Mouse (Mus musculus): ENCODE measurements around the gene Abl2. TPM values are rescaled to one million over a fixed set of nuclear protein-coding genes. Genes with fewer than 3 reads are reported as not detected.

Gene Abl2
- polyA plus RNA-seq, 1 experiment from 2014 or later, result 6.6 TPM

DNA sequence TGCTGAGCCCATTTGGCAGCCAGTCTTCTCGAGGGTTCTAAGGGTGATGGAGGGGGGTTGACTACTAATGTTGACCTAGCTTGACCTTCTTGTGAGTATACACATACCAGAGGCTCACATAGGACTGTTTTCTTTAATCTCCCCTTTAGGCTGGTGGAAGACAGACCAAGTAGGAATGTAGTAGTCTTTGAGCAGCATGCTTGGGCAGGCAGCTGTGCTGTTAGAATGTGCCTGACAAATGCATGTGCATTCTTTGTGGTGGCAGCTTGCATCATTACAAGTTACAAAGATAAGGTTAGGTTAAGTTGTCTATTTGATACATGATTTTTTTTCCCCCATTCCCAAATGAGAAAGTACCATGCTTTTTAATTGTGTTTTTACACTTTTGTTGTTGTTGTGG is 31.8 kb downstream of the Abl2 start:
- H3K36me3 ChIP-seq (replicated peaks), result no peaks in the 10 kb centered on the region
- no peaks in the 10 kb centered on the region for H3K27me3 ChIP-seq
- ATAC-seq (ENCODE audit: low FRiP score), result no peak
- 0 out of 2 replicates have a peak, but pooled peaks cover 3% of the 10 kb centered on the region for H3K9me3 ChIP-seq
- no peaks in the 10 kb centered on the region for H3K4me1 ChIP-seq
- WGBS, result 47% methylated on average over 1 of the region's 1 CpGs
- H3K4me3 ChIP-seq (replicated peaks), result no peak overlapping the region
- no peak overlapping the region for H3K27ac ChIP-seq
- H3K4me2 ChIP-seq, result no peak overlapping the region
- no peak overlapping the region for H3K9ac ChIP-seq

DNA sequence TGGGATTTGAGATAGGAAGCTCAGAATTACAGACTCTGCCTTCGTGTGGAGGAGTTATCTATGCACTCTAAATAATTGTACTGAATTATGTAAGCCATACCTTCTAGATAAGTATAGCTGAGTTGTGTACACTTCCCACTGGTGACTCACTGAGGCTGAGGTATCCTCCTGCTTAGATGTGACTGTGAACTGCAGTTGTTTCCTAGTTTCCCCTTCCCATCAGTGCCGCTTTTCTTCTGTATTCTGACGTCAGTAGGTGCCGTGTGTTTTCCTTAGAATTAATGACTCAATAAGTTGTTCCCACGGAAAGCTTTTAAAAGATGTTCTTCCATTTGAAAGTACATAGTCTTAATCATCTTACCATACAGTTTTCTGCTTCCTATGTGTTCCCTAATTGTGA is 34.7 kb downstream of the Abl2 start:
- H3K9ac ChIP-seq, result no peak overlapping the region
- H3K4me3 ChIP-seq (replicated peaks), result no peak overlapping the region
- H3K4me1 ChIP-seq, result no peaks in the 10 kb centered on the region
- no peak overlapping the region for H3K4me2 ChIP-seq
- no peak overlapping the region for H3K27ac ChIP-seq
- H3K9me3 ChIP-seq, result 0 out of 2 replicates have a peak, but pooled peaks cover 3% of the 10 kb centered on the region
- H3K36me3 ChIP-seq (replicated peaks), result no peaks in the 10 kb centered on the region
- no peak for ATAC-seq (ENCODE audit: low FRiP score)
- WGBS, result 93% methylated on average over 5 of the region's 5 CpGs
- no peaks in the 10 kb centered on the region for H3K27me3 ChIP-seq

DNA sequence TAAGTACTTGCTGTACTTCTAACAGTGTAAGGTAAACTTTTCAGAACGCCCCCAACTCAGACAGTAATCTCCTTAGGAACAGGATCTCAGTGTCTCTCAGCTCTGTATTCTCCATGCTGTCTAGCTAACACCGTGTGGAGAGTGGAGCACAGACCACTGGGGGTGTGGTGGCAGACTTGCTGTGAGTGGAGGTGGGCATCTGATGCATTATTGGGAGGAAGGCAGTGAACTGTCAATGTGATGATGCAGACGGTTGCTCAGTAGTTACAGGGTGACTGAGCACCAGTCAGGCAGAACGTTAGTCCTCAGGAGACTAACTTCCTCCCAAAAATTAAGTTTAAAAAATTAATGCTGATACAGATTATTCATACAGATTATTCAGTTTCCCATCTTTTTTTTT is 38.5 kb downstream of the Abl2 start:
- 84% methylated on average over 4 of the region's 4 CpGs for WGBS
- no peak overlapping the region for H3K9ac ChIP-seq
- ATAC-seq (ENCODE audit: low FRiP score), result 0 out of 2 replicates have a peak, but pooled peaks have one; percentile 27
- H3K4me2 ChIP-seq, result no peak overlapping the region
- no peak overlapping the region for H3K4me3 ChIP-seq (replicated peaks)
- H3K27me3 ChIP-seq, result no peaks in the 10 kb centered on the region
- no peaks in the 10 kb centered on the region for H3K36me3 ChIP-seq (replicated peaks)
- H3K4me1 ChIP-seq, result no peaks in the 10 kb centered on the region
- H3K9me3 ChIP-seq, result no peaks in the 10 kb centered on the region
- H3K27ac ChIP-seq, result no peak overlapping the region

DNA sequence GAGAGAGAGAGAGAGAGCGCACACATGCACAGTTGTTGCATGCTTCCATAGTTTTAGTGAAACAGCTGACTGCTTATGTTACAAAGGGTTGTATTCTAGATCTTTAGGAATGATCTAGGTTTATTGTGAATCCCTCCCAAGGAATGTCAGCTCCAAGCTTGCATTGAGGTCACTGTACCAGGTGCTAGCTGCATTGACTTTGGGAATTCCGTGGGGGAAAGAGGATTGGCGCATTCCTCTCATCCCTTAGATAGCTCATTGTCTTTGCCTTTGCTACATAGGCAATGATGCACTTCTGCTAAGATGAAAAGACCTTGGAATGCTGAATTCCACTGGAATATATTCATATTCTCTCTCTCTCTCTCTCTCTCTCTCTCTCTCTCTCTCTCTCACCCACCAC is 44.0 kb downstream of the Abl2 start:
- WGBS, result 88% methylated on average over 3 of the region's 3 CpGs
- Histone ChIP-seq H3K9ac (no peak overlapping the region), H3K4me2 (no peak overlapping the region), H3K27me3 (no peaks in the 10 kb centered on the region), H3K27ac (no peak overlapping the region), H3K36me3 (replicated peaks) (no peaks in the 10 kb centered on the region), H3K4me1 (no peaks in the 10 kb centered on the region), H3K4me3 (replicated peaks) (no peak overlapping the region), H3K9me3 (no peaks in the 10 kb centered on the region)
- ATAC-seq (ENCODE audit: low FRiP score), result no peak

DNA sequence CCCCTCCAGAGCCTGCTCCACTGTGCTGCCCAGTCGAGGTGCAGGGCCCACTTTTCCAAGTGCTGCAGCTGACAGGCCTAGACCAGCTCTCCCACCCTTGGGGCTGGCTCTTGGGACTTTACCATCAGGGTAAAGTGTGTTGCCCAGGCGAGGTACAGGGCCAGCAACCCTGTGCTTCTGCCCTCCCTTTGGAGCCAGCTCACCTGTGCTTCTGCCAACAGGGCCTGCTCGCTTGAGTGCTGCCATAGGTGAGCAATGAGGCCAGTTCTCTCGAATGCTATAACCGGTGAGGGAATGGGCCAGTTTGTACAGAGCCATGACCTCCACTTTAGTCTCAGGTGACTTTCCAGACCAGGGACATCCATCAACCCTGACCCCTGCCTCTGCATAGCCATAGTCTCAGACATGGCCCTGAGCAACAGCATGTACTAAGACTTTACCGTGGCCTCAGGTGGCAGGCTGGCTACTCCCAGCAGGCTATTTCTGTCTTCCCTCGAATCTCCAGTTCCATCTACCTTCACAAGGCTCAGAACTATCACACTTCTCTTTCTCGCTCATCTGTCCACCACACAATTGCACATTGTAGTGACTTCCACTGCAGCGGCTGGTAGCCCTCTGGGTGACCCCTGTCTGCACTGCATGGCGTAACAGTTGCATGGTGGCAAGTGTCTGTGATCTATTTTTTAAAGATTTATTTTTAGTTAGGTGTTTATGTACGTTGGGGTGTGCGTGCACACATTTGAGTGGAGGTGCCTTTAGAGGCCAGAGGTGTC is 46.7 kb downstream of the Abl2 start:
- H3K27me3 ChIP-seq, result no peaks in the 10 kb centered on the region
- H3K4me3 ChIP-seq (replicated peaks), result no peak overlapping the region
- H3K4me1 ChIP-seq, result peaks cover 9% of the 10 kb centered on the region
- 83% methylated on average over 12 of the region's 12 CpGs for WGBS
- no peaks in the 10 kb centered on the region for H3K9me3 ChIP-seq
- H3K36me3 ChIP-seq (replicated peaks), result no peaks in the 10 kb centered on the region
- H3K27ac ChIP-seq, result no peak overlapping the region
- H3K4me2 ChIP-seq, result no peak overlapping the region
- ATAC-seq (ENCODE audit: low FRiP score), result no peak
- no peak overlapping the region for H3K9ac ChIP-seq

DNA sequence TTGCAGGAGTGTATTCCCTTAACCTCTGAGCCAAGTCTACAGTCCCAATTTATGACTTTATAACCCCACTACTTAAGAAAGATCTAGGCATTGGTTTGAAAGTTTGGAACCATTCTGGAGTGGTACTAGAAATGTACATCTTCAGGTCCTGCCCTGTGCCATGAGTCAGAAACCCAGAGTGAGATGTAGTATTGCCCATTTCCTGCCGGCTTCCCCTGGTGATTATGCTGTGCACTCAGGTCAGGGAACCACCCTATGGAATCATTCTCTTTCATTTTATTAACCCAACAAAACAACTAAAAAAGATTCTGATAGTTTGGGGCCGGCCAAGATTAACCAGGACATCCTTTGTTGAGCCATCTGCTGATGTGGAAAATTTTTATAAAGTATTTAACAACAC is 47.4 kb downstream of the Abl2 start:
- no peaks in the 10 kb centered on the region for H3K27me3 ChIP-seq
- no peak overlapping the region for H3K4me3 ChIP-seq (replicated peaks)
- H3K9ac ChIP-seq, result no peak overlapping the region
- H3K36me3 ChIP-seq (replicated peaks), result no peaks in the 10 kb centered on the region
- no peak overlapping the region for H3K4me2 ChIP-seq
- no peak for ATAC-seq (ENCODE audit: low FRiP score)
- no peaks in the 10 kb centered on the region for H3K9me3 ChIP-seq
- no peak overlapping the region for H3K27ac ChIP-seq
- WGBS, result 88% methylated on average over 2 of the region's 2 CpGs
- H3K4me1 ChIP-seq, result peaks cover 9% of the 10 kb centered on the region

DNA sequence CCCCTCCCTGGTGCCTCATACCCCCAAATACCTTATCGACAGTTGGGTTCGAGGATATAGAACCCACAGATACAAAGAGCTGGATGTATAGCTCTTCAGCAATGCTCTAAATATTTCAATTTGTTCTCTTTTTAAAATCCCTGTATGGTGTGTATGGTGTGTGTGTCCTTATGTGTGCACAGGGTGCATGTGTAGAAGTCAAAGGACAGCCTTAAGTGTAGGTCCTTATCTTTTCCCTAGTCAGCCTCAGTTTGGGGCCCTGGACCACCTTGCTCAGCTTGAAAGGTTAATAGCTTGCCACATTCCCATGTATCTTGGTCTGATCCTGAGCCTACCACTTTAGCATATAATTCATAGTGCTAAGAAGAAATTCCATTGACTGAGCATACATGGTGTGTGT is 49.9 kb downstream of the Abl2 start:
- ATAC-seq (ENCODE audit: low FRiP score), result no peak
- Histone ChIP-seq H3K4me3 (replicated peaks) (no peak overlapping the region), H3K36me3 (replicated peaks) (no peaks in the 10 kb centered on the region), H3K4me1 (peaks cover 14% of the 10 kb centered on the region), H3K4me2 (no peak overlapping the region), H3K27me3 (no peaks in the 10 kb centered on the region), H3K27ac (no peak overlapping the region), H3K9ac (no peak overlapping the region), H3K9me3 (no peaks in the 10 kb centered on the region)
- WGBS, result 88% methylated on average over 2 of the region's 2 CpGs

DNA sequence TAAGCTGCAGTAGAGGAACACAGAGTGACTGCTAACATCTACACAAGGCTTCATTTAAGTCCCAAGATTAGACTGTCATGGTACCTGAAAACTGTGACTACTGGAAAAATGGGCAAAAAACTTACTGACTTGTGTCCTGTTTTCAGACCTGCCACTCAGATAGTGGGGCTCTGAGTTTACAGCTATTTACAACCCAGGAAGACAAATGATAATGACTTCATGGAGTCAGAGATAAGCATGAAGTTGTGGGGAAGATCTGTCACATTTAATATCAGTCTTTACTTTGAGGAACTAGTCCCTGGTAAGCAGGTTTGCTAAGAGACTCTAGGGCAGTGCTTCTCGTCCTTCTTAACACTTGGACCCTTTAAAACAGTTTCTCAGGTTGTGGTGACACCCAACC is 51.7 kb downstream of the Abl2 start:
- H3K27ac ChIP-seq, result no peak overlapping the region
- H3K9me3 ChIP-seq, result no peaks in the 10 kb centered on the region
- no peak overlapping the region for H3K4me2 ChIP-seq
- H3K4me1 ChIP-seq, result peaks cover 25% of the 10 kb centered on the region
- H3K27me3 ChIP-seq, result no peaks in the 10 kb centered on the region
- ATAC-seq (ENCODE audit: low FRiP score), result no peak
- no peaks in the 10 kb centered on the region for H3K36me3 ChIP-seq (replicated peaks)
- no peak overlapping the region for H3K9ac ChIP-seq
- no peak overlapping the region for H3K4me3 ChIP-seq (replicated peaks)
- 84% methylated on average over 1 of the region's 1 CpGs for WGBS

DNA sequence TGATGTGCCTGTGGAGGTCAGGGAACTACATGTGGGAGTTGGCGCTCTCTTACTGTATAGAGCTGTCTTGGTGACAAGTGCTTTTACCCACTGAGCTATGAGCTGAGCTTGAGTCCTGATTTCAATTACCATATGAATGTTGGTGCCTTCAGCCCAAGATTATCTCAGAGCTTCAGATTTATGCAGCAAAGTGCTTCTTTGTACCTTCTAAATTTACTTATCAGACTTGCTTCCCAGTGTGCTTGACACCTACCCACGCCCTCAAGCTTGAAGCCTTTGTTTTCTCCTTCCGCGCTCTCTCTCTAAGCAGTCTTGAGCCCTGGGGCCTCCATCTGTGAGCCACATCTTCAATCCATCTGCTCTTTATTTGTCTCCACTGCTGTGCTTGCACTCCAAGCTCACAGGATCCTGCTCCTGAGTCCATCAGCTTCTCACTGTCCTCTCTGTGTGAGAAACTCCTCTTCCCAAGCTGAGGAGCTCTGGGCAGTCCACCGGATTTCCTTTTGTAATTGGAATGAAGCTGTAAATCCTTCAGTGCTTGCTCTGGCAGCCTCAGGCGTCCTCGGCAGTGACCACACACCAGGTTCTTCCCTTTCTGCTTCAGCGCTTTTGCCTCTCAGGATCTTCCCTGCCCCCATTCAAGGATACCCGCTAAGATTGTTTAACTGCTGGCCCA is 55.4 kb downstream of the Abl2 start:
- 3% methylated on average over 9 of the region's 9 CpGs for WGBS
- H3K36me3 ChIP-seq (replicated peaks), result no peaks in the 10 kb centered on the region
- peaks cover 45% of the 10 kb centered on the region for H3K4me1 ChIP-seq
- peak overlapping the region; percentile 38 for H3K4me2 ChIP-seq
- ATAC-seq (ENCODE audit: low FRiP score), result peak; percentile 59; the same call in 1 of the 2 replicates
- H3K4me3 ChIP-seq (replicated peaks), result no peak overlapping the region
- H3K27ac ChIP-seq, result peak overlapping the region; percentile 91
- H3K9ac ChIP-seq, result peak overlapping the region; percentile 29; the same call in 1 of the 2 replicates
- no peaks in the 10 kb centered on the region for H3K9me3 ChIP-seq
- no peaks in the 10 kb centered on the region for H3K27me3 ChIP-seq

DNA sequence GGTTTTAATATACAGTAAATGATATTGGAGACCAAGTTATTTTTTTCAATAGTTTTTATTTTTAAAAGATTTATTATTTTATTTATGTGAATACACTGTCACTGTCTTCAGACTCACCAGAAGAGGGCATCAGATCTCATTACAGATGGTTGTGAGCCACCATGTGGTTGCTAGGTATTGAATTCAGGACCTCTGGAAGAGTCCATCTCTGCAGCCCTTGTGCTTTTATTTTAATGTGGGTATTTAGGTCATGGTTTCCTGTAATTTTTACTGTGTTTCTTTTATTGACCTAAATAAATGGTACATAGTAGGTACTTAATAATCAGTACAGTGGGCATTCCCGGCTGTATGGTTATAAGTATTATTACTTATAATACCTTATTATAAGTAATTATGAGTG is 56.1 kb downstream of the Abl2 start:
- no peak overlapping the region for H3K4me2 ChIP-seq
- ATAC-seq (ENCODE audit: low FRiP score), result no peak
- H3K4me3 ChIP-seq (replicated peaks), result no peak overlapping the region
- H3K9me3 ChIP-seq, result no peaks in the 10 kb centered on the region
- H3K27ac ChIP-seq, result no peak overlapping the region
- peaks cover 37% of the 10 kb centered on the region for H3K4me1 ChIP-seq
- H3K9ac ChIP-seq, result no peak overlapping the region
- no peaks in the 10 kb centered on the region for H3K27me3 ChIP-seq
- no peaks in the 10 kb centered on the region for H3K36me3 ChIP-seq (replicated peaks)
- 85% methylated on average over 1 of the region's 1 CpGs for WGBS

DNA sequence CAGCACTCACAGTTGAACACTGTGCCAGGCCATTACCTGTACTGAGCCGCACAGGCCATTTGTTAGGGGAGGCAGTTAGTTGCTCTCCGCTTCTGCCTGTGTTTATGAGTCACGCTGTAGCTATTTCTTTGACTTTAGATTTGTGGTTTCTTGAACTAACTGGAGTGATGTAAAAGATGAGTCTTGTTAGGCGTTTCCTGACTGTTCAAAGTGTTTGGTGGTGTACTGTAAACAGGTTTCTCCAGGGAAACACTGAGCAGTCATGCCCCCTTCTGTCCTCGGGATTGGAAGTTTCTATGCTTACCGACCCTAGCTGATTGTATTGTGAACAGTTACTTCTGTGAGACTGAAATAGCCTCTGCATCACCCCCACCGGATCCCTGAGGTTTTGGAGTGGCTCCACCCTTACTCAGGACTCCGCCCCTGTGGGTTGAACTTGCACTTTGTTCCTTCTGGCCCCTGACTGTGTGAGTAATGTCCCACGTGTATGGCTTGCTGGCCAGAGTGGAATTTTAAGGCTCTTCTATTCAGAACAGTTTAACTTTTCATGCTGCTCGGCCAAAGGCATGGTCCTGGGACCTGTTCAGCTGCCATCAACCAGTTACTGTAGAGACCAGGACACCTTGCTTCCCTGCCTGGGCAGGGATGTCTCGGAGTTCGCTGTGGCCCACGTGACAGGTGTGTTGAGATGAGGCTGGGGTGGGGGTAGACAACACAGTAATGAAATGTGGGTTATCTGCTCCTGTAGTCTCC is 57.0 kb downstream of the Abl2 start:
- ATAC-seq (ENCODE audit: low FRiP score), result no peak
- Histone ChIP-seq H3K9ac (no peak overlapping the region), H3K27ac (no peak overlapping the region), H3K27me3 (no peaks in the 10 kb centered on the region), H3K4me1 (peaks cover 40% of the 10 kb centered on the region), H3K36me3 (replicated peaks) (0 out of 2 replicates have a peak, but pooled peaks cover 5% of the 10 kb centered on the region), H3K9me3 (no peaks in the 10 kb centered on the region), H3K4me3 (replicated peaks) (no peak overlapping the region), H3K4me2 (0 out of 2 replicates have a peak overlapping the region, but pooled peaks have one; percentile 2)
- 28% methylated on average over 13 of the region's 13 CpGs for WGBS

DNA sequence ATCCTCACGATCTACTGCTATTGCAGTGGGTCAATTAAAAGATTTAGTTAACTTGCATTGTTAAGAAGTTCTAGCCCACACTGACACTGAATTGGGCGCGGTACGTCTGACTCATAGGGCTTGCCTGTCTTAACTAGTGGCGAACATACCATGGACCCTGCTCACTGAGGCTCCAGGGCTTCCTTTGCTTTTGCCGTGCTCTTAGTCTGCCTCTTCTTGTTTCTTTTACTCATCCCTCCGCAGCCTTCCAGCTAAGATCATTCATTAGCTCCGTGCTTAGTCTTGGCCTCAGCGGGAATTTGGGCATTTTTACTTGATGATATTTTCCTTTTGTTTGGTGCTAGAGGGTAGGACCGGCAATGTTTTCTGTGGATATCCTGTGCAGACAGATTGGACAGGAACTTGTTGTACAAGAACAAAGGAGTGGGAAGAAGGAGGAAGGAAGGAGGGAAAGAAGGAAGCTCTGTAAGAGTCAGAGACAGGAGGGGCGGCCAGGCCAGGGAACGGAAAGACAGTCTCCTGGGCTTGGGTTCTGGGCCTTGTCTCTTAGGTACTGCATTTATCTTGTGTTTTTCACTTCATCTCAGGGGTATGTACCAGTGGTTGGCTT is 58.5 kb downstream of the Abl2 start:
- ATAC-seq (ENCODE audit: low FRiP score), result no peak
- Histone ChIP-seq H3K9me3 (no peaks in the 10 kb centered on the region), H3K4me2 (no peak overlapping the region), H3K9ac (no peak overlapping the region), H3K27ac (no peak overlapping the region; the same call in 1 of the 2 replicates), H3K27me3 (no peaks in the 10 kb centered on the region), H3K36me3 (replicated peaks) (0 out of 2 replicates have a peak, but pooled peaks cover 5% of the 10 kb centered on the region), H3K4me3 (replicated peaks) (no peak overlapping the region), H3K4me1 (peaks cover 40% of the 10 kb centered on the region)
- 31% methylated on average over 12 of the region's 12 CpGs for WGBS
